Mouse (Mus musculus): ENCODE data around the gene Hrc. TPM values are rescaled to one million over a fixed set of nuclear protein-coding genes. Genes with fewer than 3 reads are reported as not detected.
"Not testable (repeated sequence)": the region's sequence is repeated elsewhere in the genome, so short reads cannot be mapped to it uniquely, and the experiment has no call there.

Hrc gene
- polyA plus RNA-seq, 1 experiment from 2014 or later = 0.54 TPM

DNA sequence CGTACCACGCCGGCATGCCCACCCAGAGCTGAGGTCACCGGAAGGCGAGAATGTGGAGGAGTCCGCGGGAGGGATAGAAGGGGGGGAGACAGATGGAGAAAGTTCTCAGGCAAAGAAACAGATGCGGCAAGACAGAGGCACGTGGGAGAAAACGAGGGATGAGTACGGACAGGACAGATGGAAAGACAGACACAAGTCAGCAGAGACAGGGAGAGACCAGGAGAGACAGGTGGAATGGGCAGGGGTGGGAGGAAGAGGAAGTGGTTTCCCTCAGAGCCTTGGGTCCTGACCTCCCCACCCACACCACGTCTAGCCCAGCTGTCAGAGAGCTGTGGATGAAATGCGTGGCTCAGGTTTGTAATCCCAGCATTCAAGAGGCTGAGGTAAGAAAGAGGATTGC is 11.8 kb downstream of the Hrc start:
- WGBS (ENCODE audit: insufficient replicate concordance) = 56% methylated on average over 13 of the region's 13 CpGs
- Histone ChIP-seq H3K4me1 (replicated peaks) (0 out of 2 replicates have a peak, but pooled peaks cover 5% of the 10 kb centered on the region), H3K36me3 (replicated peaks) (no peaks in the 10 kb centered on the region), H3K4me2 (no peak overlapping the region), H3K9me3 (replicated peaks) (no peaks in the 10 kb centered on the region), H3K27me3 (peaks cover 40% of the 10 kb centered on the region), H3K4me3 (replicated peaks) (no peak overlapping the region), H3K27ac (replicated peaks) (no peak overlapping the region), H3K9ac (no peak overlapping the region)
- ATAC-seq (ENCODE audit: insufficient read depth) = no peak

DNA sequence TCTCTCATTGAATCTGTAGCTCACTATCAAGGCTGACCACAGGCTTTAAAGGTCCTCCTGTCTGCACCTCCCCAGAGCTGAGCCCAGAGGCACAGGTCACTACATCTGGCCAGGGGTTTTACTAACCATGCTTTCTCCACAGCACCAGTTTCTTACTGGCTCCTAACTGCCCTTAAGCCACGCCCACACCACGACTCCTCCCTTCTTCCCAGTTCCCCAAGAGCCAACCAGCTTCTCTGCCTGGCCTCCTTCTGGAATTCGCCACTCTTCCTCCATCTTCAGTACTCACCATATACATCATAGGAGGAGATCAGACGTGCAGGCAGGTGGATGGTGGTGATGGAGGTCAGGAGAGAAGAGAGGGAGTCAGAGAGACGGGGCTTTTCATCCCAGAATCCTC is 18.0 kb downstream of the Hrc start:
- Histone ChIP-seq H3K27me3 (peaks cover 59% of the 10 kb centered on the region), H3K4me1 (replicated peaks) (no peaks in the 10 kb centered on the region), H3K9ac (no peak overlapping the region), H3K9me3 (replicated peaks) (no peaks in the 10 kb centered on the region), H3K36me3 (replicated peaks) (no peaks in the 10 kb centered on the region), H3K27ac (replicated peaks) (no peak overlapping the region), H3K4me2 (no peak overlapping the region), H3K4me3 (replicated peaks) (no peak overlapping the region)
- 21% methylated on average over 5 of the region's 5 CpGs for WGBS (ENCODE audit: insufficient replicate concordance)
- no peak for ATAC-seq (ENCODE audit: insufficient read depth)

DNA sequence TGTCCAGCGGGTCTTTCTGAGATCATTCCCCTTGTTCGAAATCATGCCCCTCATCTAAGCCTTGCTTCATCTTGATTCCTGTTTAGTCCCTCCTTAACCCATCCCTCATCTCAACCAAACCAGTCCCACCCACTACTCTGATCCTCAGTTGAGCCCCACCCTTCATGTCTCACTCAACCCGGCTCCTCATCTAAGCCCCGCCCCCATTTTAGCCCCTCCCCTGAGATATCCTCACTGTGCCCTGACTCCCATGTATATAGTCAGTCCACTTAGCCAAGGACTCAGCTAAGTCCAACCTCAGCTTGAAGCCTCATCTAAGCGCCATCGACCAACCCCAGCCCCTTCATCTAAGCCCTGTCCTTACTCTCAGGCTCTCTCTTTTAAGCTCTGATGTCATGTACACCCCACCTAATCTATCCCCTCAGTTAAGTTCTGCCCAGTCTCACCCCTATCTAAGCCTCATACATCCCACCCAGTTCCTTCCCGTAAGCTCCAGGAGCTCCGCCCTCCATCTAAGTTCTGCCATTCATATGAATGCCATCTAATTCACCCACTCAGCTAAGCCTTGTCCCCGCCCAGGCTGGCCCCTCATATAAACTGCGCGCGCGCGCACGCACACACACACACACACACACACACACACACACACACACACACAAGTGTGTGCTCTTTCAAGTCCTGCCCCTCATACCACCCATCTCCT is 20.4 kb downstream of the Hrc start:
- Histone ChIP-seq H3K36me3 (replicated peaks) (no peaks in the 10 kb centered on the region), H3K4me3 (replicated peaks) (no peak overlapping the region), H3K27ac (replicated peaks) (no peak overlapping the region), H3K4me2 (no peak overlapping the region), H3K4me1 (replicated peaks) (no peaks in the 10 kb centered on the region), H3K9ac (no peak overlapping the region), H3K9me3 (replicated peaks) (no peaks in the 10 kb centered on the region), H3K27me3 (peaks cover 70% of the 10 kb centered on the region)
- ATAC-seq (ENCODE audit: insufficient read depth) = no peak
- 56% methylated on average over 15 of the region's 15 CpGs for WGBS (ENCODE audit: insufficient replicate concordance)

DNA sequence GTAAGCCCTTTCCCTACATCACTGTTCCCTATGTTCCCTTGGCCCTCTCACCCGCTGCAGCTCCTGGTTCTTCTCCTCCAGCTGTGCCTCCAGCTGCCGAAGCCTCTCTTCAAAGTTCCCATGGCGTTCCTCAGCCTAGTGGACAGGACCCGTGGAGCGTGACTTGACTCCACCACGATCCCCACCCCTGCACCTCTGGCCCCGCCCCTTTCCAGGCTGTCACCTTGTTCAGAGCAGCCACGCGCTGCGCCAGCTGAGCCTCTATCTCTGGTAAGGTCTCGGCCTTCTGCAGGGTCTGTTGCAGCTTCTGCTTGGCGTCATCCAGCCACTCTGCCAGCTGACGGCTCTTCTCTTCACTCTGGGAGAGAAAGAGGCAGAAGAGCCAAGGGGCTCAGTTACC is 21.0 kb downstream of the Hrc start:
- WGBS (ENCODE audit: insufficient replicate concordance) = 40% methylated on average over 13 of the region's 13 CpGs
- H3K4me1 ChIP-seq (replicated peaks) = peaks cover 4% of the 10 kb centered on the region; the same call in 1 of the 2 replicates
- no peak overlapping the region for H3K4me3 ChIP-seq (replicated peaks)
- H3K4me2 ChIP-seq = no peak overlapping the region
- no peaks in the 10 kb centered on the region for H3K9me3 ChIP-seq (replicated peaks)
- no peak overlapping the region for H3K9ac ChIP-seq
- ATAC-seq (ENCODE audit: insufficient read depth) = no peak
- H3K36me3 ChIP-seq (replicated peaks) = no peaks in the 10 kb centered on the region
- H3K27ac ChIP-seq (replicated peaks) = no peak overlapping the region
- H3K27me3 ChIP-seq = peaks cover 71% of the 10 kb centered on the region

DNA sequence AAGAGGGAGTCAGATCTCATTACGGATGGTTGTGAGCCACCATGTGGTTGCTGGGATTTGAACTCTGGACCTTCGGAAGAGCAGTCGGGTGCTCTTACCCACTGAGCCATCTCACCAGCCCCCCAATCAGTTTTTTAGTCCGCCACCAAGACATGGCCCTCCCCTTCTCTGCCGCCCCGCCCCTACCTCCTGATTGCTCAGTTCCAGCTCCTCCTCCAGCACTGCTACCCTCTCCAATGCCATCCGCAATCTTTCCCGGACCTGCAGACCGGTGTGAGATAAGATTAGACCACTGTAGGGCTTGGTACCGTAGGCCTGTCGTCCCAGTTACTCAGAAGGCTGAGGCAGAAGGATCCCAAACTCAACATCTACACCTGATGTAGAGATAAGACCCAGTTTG is 24.0 kb downstream of the Hrc start:
- not testable (repeated sequence) for H3K9me3 ChIP-seq (replicated peaks); ATAC-seq (ENCODE audit: insufficient read depth); H3K27ac ChIP-seq (replicated peaks); H3K9ac ChIP-seq; H3K4me3 ChIP-seq (replicated peaks); H3K4me2 ChIP-seq; H3K36me3 ChIP-seq (replicated peaks)
- peaks cover 18% of the 10 kb centered on the region for H3K4me1 ChIP-seq (replicated peaks)
- H3K27me3 ChIP-seq = peaks cover 83% of the 10 kb centered on the region
- 45% methylated on average over 11 of the region's 11 CpGs for WGBS (ENCODE audit: insufficient replicate concordance)

DNA sequence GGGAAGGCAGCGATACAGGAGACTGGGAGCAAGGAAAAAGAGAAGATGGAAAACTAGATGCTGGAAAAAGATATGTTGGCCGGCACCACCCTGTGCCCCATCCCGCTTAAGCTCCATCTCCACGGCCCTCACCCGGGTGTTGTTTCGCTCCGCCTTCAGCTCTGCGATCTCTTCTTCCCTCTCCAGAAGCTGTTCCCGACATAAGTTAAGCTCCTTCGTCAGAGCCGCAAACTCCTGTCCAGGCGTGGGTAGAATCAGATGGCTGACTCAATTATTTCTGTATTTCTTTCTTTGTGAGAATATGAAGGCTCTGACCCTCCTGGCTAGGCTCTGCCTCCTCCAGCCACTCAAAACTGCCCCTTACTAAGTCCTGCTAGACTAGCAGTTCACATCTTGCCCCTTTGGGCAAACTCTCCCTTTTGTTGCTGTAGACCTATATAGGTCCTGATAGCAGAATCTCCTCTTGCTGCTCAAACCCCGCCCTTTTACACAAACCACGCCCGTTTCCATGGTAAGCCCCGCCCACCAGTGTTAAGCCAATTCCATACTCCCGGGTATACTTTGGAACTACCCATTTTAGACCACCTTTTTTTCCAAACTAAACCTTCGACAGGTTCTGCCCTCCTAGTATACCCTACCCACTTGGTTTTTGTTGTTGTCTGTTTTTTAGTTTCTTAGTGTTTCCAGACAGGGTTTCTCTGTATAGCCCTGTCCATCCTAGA is 25.5 kb downstream of the Hrc start:
- ATAC-seq (ENCODE audit: insufficient read depth) = no peak
- no peak overlapping the region for H3K27ac ChIP-seq (replicated peaks)
- peaks cover 18% of the 10 kb centered on the region for H3K4me1 ChIP-seq (replicated peaks)
- no peak overlapping the region for H3K9ac ChIP-seq
- no peaks in the 10 kb centered on the region for H3K36me3 ChIP-seq (replicated peaks)
- H3K9me3 ChIP-seq (replicated peaks) = no peaks in the 10 kb centered on the region
- H3K4me3 ChIP-seq (replicated peaks) = no peak overlapping the region
- WGBS (ENCODE audit: insufficient replicate concordance) = 47% methylated on average over 18 of the region's 18 CpGs
- H3K27me3 ChIP-seq = peaks cover 92% of the 10 kb centered on the region
- H3K4me2 ChIP-seq = 0 out of 2 replicates have a peak overlapping the region, but pooled peaks have one; percentile 68

DNA sequence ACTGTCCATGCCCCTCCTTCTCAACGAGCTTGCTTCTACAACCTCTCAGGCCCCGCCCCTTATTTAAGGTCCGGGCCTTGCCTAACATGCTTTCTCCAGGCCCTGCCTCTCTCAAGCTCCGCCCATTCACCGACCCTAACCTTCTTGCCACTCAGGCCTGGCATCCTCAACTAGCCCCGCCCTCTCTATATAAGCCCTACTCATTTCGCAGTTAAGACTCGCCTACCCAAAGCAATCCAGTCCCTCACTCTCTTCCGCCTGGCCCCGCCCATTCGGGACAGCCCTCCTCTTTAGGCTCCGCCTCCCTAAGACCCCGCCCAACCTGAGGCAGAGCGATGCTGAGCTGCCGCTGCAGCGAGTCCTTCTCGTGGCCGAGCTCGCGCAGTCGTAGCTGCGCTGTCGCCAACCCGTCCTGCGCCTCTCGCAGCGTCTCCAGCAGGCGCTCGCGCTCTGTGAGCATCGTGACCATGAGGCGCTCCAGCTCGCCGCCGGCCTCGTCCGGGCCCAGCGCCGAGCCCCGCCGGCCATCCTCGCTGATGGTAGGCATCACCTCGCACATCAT is 26.2 kb downstream of the Hrc start:
- Histone ChIP-seq H3K4me2 (peak overlapping the region; percentile 68), H3K27ac (replicated peaks) (no peak overlapping the region)

DNA sequence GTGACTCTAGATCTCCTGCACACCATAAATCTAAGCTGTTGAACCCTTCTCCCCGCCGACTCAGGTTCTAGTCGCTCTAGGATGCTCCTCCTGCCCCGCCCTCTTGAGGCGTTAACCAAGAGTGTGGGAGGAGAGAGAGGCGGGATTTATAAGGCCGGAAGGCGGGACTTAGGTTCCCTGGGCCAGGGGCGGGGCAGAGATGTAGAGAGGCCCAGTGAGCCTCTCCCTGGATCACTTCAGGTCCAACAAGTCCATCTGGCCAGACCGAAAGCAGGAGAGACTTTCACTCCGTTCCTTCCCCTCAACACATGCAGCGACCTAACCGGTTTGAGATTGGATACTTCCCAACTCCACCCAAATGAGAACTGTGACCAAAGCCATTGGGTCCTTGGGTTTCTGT is 27.7 kb downstream of the Hrc start:
- no peaks in the 10 kb centered on the region for H3K9me3 ChIP-seq (replicated peaks)
- H3K4me2 ChIP-seq = no peak overlapping the region
- H3K27me3 ChIP-seq = peaks cover 93% of the 10 kb centered on the region
- H3K27ac ChIP-seq (replicated peaks) = no peak overlapping the region
- H3K9ac ChIP-seq = no peak overlapping the region
- no peak overlapping the region for H3K4me3 ChIP-seq (replicated peaks)
- ATAC-seq (ENCODE audit: insufficient read depth) = no peak
- H3K36me3 ChIP-seq (replicated peaks) = no peaks in the 10 kb centered on the region
- WGBS (ENCODE audit: insufficient replicate concordance) = 9% methylated on average over 13 of the region's 13 CpGs
- peaks cover 38% of the 10 kb centered on the region for H3K4me1 ChIP-seq (replicated peaks)

More for the DNA sequence above, 26.2 kb downstream of the Hrc start:
- H3K9me3 ChIP-seq (replicated peaks) = no peaks in the 10 kb centered on the region
- H3K4me3 ChIP-seq (replicated peaks) = peak overlapping the region; percentile 41
- under 1% methylated on average over 43 of the region's 43 CpGs for WGBS (ENCODE audit: insufficient replicate concordance)
- peaks cover 24% of the 10 kb centered on the region for H3K4me1 ChIP-seq (replicated peaks)
- H3K36me3 ChIP-seq (replicated peaks) = no peaks in the 10 kb centered on the region
- H3K27me3 ChIP-seq = peaks cover 92% of the 10 kb centered on the region
- peak; percentile 61 for ATAC-seq (ENCODE audit: insufficient read depth)
- no peak overlapping the region for H3K9ac ChIP-seq

DNA sequence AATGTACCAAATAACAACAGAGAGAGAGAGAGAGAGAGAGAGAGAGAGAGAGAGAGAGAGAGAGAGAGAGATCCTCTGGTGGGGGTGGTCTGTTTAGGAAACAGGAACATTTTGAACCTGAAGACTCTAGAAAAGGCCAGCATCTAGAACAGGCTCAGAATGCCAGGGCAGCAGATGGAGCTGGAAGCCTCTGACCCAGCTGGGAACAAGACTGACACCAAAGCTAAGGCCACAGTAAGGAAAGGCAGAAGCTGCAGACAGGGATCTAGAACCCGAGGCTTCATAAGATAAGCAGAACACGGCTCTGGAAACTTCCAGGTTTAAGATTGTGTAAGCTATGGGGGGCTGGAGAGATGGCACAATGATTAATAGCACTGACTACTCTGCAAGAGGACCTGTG is 28.9 kb downstream of the Hrc start:
- Histone ChIP-seq H3K4me3 (replicated peaks) (no peak overlapping the region), H3K4me2 (no peak overlapping the region), H3K9me3 (replicated peaks) (no peaks in the 10 kb centered on the region), H3K9ac (no peak overlapping the region), H3K27me3 (peaks cover 98% of the 10 kb centered on the region), H3K4me1 (replicated peaks) (peaks cover 42% of the 10 kb centered on the region), H3K27ac (replicated peaks) (no peak overlapping the region), H3K36me3 (replicated peaks) (no peaks in the 10 kb centered on the region)
- ATAC-seq (ENCODE audit: insufficient read depth) = no peak
- WGBS (ENCODE audit: insufficient replicate concordance) = 30% methylated on average over 2 of the region's 2 CpGs

DNA sequence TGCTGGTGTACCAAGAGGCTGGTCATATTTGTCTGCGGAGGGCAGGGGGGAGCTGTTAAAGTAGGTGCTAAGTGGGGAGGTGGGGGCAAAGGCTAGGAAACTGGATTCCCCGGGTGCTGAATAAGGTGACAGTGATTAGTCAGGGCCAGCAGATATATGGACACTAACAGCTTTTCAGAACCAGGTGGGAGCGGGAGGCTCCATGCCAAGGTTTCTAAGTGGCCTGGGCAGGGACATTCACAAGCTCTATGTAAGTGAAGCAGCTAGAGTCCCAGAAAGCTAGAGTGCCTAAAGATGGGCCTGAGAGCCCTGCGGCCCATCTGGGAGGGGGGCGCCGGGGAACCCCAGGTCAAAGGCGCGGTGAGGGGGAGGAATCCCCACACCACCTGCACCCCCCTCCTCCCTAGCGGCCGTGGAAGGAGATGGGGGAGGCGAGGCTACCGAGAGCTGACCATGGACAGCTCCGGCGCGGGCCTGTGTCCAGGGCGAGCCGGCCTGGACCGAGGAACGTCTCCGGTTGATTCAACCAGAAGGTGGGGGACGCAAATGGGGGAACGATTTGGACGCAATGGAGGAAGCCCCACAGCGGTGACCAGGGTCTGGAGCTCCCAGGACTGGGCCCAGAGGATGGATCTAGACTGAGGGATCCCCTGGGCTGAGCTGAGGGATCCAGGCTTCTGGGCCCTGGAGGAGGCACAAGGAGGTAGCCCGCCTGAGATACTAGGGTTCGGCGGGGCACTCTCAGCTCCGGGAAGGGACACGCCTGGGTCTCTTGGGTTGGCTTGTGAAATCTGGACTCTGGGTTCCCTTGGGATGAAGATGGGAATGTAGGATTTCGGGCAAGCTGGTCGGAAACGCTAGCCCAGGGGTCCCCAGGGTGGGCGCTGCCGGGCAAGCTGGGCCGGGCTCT is 30.9 kb downstream of the Hrc start:
- WGBS (ENCODE audit: insufficient replicate concordance) = 5% methylated on average over 35 of the region's 35 CpGs
- Histone ChIP-seq H3K9me3 (replicated peaks) (no peaks in the 10 kb centered on the region), H3K36me3 (replicated peaks) (no peaks in the 10 kb centered on the region), H3K9ac (no peak overlapping the region), H3K4me3 (replicated peaks) (peak overlapping the region; percentile 64), H3K27me3 (peaks cover 97% of the 10 kb centered on the region), H3K4me1 (replicated peaks) (peaks cover 58% of the 10 kb centered on the region), H3K27ac (replicated peaks) (no peak overlapping the region), H3K4me2 (peak overlapping the region; percentile 94)
- ATAC-seq (ENCODE audit: insufficient read depth) = no peak

Data from liver, embryonic 15.5 days (tissue).